Mouse (Mus musculus): ENCODE results near the gene Thap4. TPM values are rescaled to one million over a fixed set of nuclear protein-coding genes. Genes with fewer than 3 reads are reported as not detected.
"Not testable (repeated sequence)": the region's sequence is repeated elsewhere in the genome, so short reads cannot be mapped to it uniquely, and the experiment has no call there.

Thap4 gene
- total RNA-seq, 2 experiments from 2014 or later: 38.1 to 40.2 TPM

- intact Hi-C loops (cut with DNase I): no loop called here
- no peak for DNase-seq
Measured at GRCm38 (mm10) chr1:93692773-93693172, 61.9 kb downstream of the Thap4 start.

- intact Hi-C loops (cut with DNase I): no loop called here
- no peak for DNase-seq
Measured at GRCm38 (mm10) chr1:93691786-93692357, 62.8 kb downstream of the Thap4 start.

GRCm38 (mm10) chr1:93691106-93691505 is 63.6 kb downstream of the Thap4 start:
- intact Hi-C loops (cut with DNase I): no loop called here
- no peak for DNase-seq

- DNase-seq: no peak
- intact Hi-C loops (cut with DNase I): no loop called here
Measured at GRCm38 (mm10) chr1:93689901-93690496, 64.7 kb downstream of the Thap4 start.

- DNase-seq: peak; percentile 34
- intact Hi-C loops (cut with DNase I): no loop called here
Measured at GRCm38 (mm10) chr1:93688154-93688553, 66.5 kb downstream of the Thap4 start.

- intact Hi-C loops (cut with DNase I): no loop called here
- DNase-seq: no peak
Measured at GRCm38 (mm10) chr1:93686961-93687320, 67.7 kb downstream of the Thap4 start.

- intact Hi-C loops (cut with DNase I): no loop called here
- peak; percentile 71 for DNase-seq
Measured at GRCm38 (mm10) chr1:93686245-93686960, 68.3 kb downstream of the Thap4 start.

- intact Hi-C loops (cut with DNase I): no loop called here
- peak; percentile 94 for DNase-seq
Measured at GRCm38 (mm10) chr1:93685401-93686244, 69.0 kb downstream of the Thap4 start, which contains the start of gene Bok. TSS of gene Bok (plus strand) at chr1:93685660.

- DNase-seq: no peak
- intact Hi-C loops (cut with DNase I): no loop called here
Measured at GRCm38 (mm10) chr1:93679889-93680568, 74.6 kb downstream of the Thap4 start.

GRCm38 (mm10) chr1:93678386-93678785 is 76.3 kb downstream of the Thap4 start:
- intact Hi-C loops (cut with DNase I): no loop called here
- no peak for DNase-seq

- no peak for DNase-seq
- intact Hi-C loops (cut with DNase I): no loop called here
Measured at GRCm38 (mm10) chr1:93672682-93673081, 82.0 kb downstream of the Thap4 start.

GRCm38 (mm10) chr1:93669941-93670340 is 84.7 kb downstream of the Thap4 start:
- intact Hi-C loops (cut with DNase I): no loop called here
- no peak for DNase-seq

GRCm38 (mm10) chr1:93668791-93669548 is 85.7 kb downstream of the Thap4 start:
- intact Hi-C loops (cut with DNase I): no loop called here

GRCm38 (mm10) chr1:93667760-93668400 is 86.8 kb downstream of the Thap4 start:
- intact Hi-C loops (cut with DNase I): no loop called here
- DNase-seq: no peak

More at GRCm38 (mm10) chr1:93668791-93669548, 85.7 kb downstream of the Thap4 start:
- peak; percentile 87 for DNase-seq

- DNase-seq; intact Hi-C loops (cut with DNase I): not testable (repeated sequence)
Measured at GRCm38 (mm10) chr1:93658559-93658958, 96.1 kb downstream of the Thap4 start, which contains the start of gene Stk25. TSS of gene Stk25 (minus strand) at chr1:93658659.

GRCm38 (mm10) chr1:93657025-93657360 is 97.7 kb downstream of the Thap4 start:
- no peak for DNase-seq
- intact Hi-C loops (cut with DNase I): no loop called here

- no peak for DNase-seq
- intact Hi-C loops (cut with DNase I): no loop called here
Measured at GRCm38 (mm10) chr1:93656325-93657024, 98.2 kb downstream of the Thap4 start.

- intact Hi-C loops (cut with DNase I): no loop called here
- no peak for DNase-seq
Measured at GRCm38 (mm10) chr1:93654798-93655197, 99.9 kb downstream of the Thap4 start.

GRCm38 (mm10) chr1:93654275-93654674 is 100.4 kb downstream of the Thap4 start:
- intact Hi-C loops (cut with DNase I): no loop called here
- DNase-seq: no peak
